ENCODE assay signal across 25 mouse cellular contexts in the genomic region with DNA sequence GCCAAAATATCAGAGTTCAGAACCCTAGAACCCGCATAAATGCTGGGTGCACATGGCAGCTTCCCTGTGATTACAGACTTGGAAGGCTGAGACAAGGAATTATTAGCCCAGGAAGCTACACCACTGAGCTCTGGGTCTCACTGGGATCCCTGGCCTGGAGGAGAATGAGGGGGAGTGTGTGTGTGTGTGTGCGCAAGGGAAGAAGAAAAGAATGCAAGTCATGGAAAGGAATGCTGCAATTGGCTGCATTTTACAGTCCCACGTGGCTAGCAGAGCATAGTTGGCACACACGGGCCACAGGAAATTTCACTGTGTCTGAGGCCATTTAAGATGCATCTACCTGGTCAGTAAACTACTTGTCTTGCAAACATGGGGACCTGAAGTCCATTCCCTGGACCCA. TPM values are rescaled to one million over a fixed set of nuclear protein-coding genes. Genes with fewer than 3 reads are reported as not detected.
"Had no signal": no experiment of that assay in that cellular context is flagged by ENCODE, and none has a peak within 500 bp of the region (broad histone marks: within the 10 kb centered on the region; RNA-seq: fewer than 3 reads in every experiment).

No protein-coding gene starts in this region.

- H3K27me3 ChIP-seq: limb, embryonic 15.5 days had no signal

- H3K9ac ChIP-seq: limb, embryonic 15.5 days; liver, embryonic 14.5 days; liver, postnatal 0 days had no signal

- H3K9me3 ChIP-seq: limb, embryonic 15.5 days had no signal

- H3K4me2 ChIP-seq: limb, embryonic 15.5 days; liver, embryonic 11.5 days; midbrain, embryonic 11.5 days had no signal

- H3K4me3 ChIP-seq: layer of hippocampus, adult 2 months; limb, embryonic 15.5 days had no signal

- DNase-seq: layer of hippocampus, adult 9-11 months; liver, postnatal 0 days; lung, postnatal 14 days; lung, postnatal 4 days; midbrain, embryonic 14.5 days; thymus, adult 18-20 months; thymus, postnatal 36 days had no signal

- H3K36me3 ChIP-seq: limb, embryonic 15.5 days had no signal

- ATAC-seq: intestine, postnatal 0 days; liver, postnatal 0 days had no signal

- H3K27ac ChIP-seq: layer of hippocampus, adult 2 months; limb, embryonic 15.5 days; liver, embryonic 14.5 days had no signal

RNA-seq across cellular contexts. Expression of a gene that starts 48.6 kb away (rescaled TPM):
- polyA plus RNA-seq: intestine, embryonic 14.5 days; intestine, postnatal 0 days; large intestine, adult 2 months; limb, embryonic 11.5 days; limb, embryonic 15.5 days; liver, embryonic 11.5 days; liver, embryonic 14.5 days; liver, postnatal 0 days; lung, embryonic 16.5 days; midbrain, embryonic 11.5 days; midbrain, embryonic 14.5 days; midbrain, postnatal 0 days; neural tube, embryonic 11.5 days; neural tube, embryonic 14.5 days; small intestine, adult 2 months; spleen, adult 2 months; stomach, embryonic 16.5 days; testis, adult 2 months; urinary bladder, adult 2 months had no signal
